Mouse (Mus musculus): ENCODE measurements around the gene Esam. TPM values are rescaled to one million over a fixed set of nuclear protein-coding genes. Genes with fewer than 3 reads are reported as not detected.

Esam gene
- total RNA-seq, 2 experiments from 2014 or later: 19.5 to 23.0 TPM

Other genes with a start within 250 kb of the Esam start
- gene Ccdc15, start 179.6 kb upstream of the Esam start, total RNA-seq (2021): 1 to 10 TPM; 1.5 to 3.1 TPM
- 10 to 100 TPM; 62.8 to 64.3 TPM for gene Hepacam, start 160.7 kb upstream of the Esam start, total RNA-seq (2021)
- 1 to 10 TPM; 7.6 to 7.8 TPM for gene Robo4, start 126.2 kb upstream of the Esam start, total RNA-seq (2021)
- gene Robo3, start 94.8 kb upstream of the Esam start, total RNA-seq (2021): 10 to 100 TPM; 21.6 to 33.0 TPM
- 10 to 100 TPM; 18.8 to 26.6 TPM for gene Msantd2, start 38.8 kb upstream of the Esam start, total RNA-seq (2021)
- 1 to 10 TPM; 1.4 to 4.1 TPM for gene Vsig2, start 11.2 kb downstream of the Esam start, total RNA-seq (2021)
- gene Nrgn, start 24.8 kb downstream of the Esam start, total RNA-seq (2021): 1,000 to 10,000 TPM; 1,855 to 2,522 TPM
- 10 to 100 TPM; 18.3 to 19.7 TPM for gene Siae, start 27.6 kb downstream of the Esam start, total RNA-seq (2021)
- gene Spa17, start 85.6 kb downstream of the Esam start, total RNA-seq (2021): 1 to 10 TPM; 1.8 to 2.9 TPM
- gene Tbrg1, start 129.2 kb downstream of the Esam start, total RNA-seq (2021): 10 to 100 TPM; 52.4 to 63.4 TPM
- not detected for gene Panx3, start 141.2 kb downstream of the Esam start, total RNA-seq (2021)
- not detected for gene Olfr160, start 188.2 kb downstream of the Esam start, total RNA-seq (2021)
- gene Olfr874, start 217.0 kb downstream of the Esam start, total RNA-seq (2021): not detected
- gene Olfr875, start 243.8 kb downstream of the Esam start, total RNA-seq (2021): not detected